Mouse (Mus musculus): ENCODE results near the gene Pank4. TPM values are rescaled to one million over a fixed set of nuclear protein-coding genes. Genes with fewer than 3 reads are reported as not detected.

Pank4 gene
- total RNA-seq, 2 experiments from 2014 or later = 41.8 to 43.0 TPM

DNA sequence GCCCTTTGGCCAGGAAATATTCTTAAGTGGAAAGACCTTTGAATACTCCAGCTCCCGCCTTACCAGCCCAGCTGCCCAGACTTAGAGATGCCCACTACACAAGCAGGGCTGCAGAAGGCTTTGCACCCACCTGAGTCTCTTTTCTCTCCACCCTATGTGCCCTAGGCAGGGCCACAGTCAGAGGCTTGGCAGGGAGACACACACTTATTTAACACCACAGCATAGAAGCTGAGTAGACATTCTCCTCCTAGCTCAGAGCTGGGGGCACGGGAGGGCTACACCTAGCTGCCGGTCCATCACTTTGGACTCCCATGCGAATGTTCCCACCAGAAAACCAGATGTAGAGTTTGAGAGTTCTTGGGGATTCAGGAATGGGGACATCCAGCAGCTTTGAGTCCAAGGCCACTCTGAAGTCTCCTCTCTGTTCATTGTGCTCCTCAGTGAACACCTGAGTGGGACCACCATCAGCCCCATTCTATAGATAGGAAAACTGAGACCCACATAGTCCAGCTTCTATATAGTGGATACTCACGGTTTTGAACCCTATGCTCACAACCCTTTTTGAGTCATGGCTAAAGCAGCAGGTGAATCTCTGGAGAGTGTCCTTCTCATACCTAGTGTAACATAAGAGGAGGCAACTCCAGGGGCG, 14.9 kb upstream of the Pank4 start:
- no peak for TF ChIP-seq CTCF (conservative IDR thresholded peaks at IDR 0.05)
- Histone ChIP-seq H3K4me3 (no peak overlapping the region), H3K27ac (peak overlapping the region; percentile 64; the same call in 1 of the 2 replicates)
- DNase-seq (ENCODE audit: low spot score in 2 of 2) = no peak

DNA sequence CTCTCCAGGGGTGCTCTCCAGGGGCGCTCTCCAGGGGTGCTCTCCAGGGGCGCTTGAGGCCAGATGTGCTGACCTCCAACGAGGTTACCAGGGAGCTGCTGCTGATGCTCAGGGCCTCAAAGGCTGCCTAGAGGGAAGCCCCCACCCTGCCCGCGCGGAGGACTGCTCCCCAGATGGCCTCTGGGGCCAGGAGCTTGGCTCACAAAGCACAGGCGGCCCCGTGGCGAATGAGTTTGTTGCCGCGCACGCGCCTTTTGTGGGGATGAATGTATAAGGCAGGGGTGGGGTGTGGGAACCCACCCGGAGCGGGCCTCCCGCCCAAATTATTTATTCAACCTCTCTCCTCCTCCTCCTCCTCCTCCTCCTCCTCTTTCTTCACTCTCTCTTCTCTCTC, 14.3 kb upstream of the Pank4 start:
- H3K27ac ChIP-seq = no peak overlapping the region
- TF ChIP-seq CTCF (conservative IDR thresholded peaks at IDR 0.05) = no peak
- H3K4me3 ChIP-seq = no peak overlapping the region
- no peak for DNase-seq (ENCODE audit: low spot score in 2 of 2)

DNA sequence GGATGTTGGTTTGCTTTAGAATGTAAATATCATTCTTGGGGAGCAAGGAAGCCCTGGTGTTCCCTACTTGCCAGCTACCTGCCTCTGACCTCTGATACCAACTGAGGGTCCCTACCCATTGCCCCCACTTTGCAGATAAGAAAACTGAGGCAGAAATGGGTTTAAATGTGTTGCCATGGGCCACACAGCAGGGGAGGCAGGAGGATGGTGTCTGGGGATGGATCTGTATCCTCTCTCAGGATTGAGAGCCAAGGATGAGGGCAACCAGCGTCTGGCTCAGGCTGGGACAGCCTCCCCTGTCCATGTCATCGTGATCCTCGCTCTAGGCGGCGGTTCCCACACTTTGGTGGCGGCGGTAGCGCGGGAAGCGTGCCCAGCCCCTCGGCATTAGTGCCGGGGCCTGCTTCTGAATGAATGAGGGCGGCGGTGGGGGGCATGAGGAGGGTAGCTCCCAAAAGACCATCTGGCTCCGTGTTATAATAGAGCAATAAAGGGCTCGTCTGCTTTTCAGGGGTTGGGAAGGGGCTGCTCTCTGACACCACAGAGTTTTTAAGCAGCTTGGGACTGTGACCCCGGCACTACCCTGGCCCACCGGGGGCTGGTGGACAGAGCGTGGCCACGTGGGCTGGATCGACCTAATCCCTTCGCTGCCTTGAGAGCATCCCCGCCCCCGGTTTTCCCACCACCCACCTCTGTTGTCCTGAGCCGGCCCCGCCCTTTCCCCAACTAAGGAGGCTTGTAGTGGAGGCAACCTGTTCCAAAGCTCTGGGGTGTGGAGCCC, 11.3 kb upstream of the Pank4 start:
- Histone ChIP-seq H3K27ac (no peak overlapping the region), H3K4me3 (no peak overlapping the region)
- no peak for DNase-seq (ENCODE audit: low spot score in 2 of 2)
- no peak for TF ChIP-seq CTCF (conservative IDR thresholded peaks at IDR 0.05)

DNA sequence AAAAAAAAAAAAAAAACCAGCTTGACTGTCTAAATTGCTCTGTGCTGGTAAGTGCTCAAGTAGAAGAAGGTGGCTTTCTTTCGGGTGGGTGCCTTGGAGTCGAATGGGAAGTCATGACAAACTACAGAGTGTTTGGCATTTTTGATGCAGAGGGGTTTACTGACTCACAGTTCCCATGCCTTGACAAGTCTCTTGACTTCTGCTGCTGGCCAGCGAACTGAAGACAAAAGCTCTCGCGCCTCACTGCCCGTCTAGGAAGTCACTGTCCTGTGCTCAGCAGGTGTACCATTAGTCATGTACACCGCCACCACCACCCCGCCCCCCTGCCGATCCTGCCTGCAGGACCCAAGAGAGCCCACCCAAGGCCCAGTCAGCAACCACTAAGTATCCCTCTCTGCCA, 7.3 kb upstream of the Pank4 start:
- Histone ChIP-seq H3K27ac (no peak overlapping the region), H3K4me3 (no peak overlapping the region)
- TF ChIP-seq CTCF (conservative IDR thresholded peaks at IDR 0.05) = no peak
- no peak for DNase-seq (ENCODE audit: low spot score in 2 of 2)

DNA sequence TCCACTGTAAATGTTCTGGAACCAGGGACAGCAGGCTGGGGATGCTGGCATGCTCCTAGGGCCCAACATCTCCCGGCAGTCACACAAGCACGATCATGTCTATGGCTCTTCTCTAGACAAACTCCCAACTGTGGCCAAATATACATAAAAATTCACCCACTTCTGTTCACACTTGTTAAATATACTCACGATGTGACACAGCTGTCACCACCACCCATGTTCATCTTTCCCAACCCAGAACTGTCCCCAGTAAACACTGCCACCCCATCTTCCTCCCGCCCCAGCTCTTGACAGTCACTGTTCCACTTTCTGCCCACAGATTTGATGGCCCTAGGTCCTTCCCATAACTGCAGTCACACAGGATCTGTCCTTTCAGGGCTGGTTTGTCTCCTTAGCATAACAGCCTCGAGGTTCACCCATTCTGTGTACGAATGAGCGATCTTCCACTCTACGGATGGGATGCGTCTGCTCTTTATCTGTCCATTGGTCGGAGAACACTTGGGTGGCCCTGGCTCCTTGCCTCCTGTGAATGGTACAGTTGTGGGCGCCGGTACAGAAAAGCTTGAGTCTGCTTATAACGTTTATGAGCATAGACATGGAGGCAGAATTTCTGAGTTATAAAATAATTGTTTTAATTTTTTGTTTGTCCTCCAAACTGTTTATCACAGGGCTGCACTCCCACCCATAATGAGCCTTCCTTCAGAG, 6.5 kb upstream of the Pank4 start:
- no peak for TF ChIP-seq CTCF (conservative IDR thresholded peaks at IDR 0.05)
- Histone ChIP-seq H3K27ac (no peak overlapping the region), H3K4me3 (no peak overlapping the region)
- DNase-seq (ENCODE audit: low spot score in 2 of 2) = no peak

DNA sequence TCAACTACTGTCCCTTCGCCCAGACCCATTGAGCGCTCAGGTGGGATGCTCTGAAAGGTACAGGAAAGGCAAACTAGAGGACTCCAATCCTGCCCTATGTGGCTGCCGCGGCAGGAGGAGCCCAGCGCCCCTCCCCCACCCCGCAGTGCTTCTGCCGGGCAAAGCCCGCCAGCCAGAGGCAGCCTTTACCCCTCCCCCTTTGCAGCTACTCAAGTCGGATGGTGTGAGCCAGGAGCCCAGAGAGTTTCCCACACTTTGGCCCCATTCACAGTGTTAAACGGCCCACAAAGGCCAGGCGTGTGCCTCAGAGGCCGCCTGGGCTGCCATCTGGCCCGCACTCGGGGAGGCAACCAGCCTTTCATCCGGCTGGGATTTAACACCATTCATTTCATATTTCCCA, 5.8 kb upstream of the Pank4 start:
- DNase-seq (ENCODE audit: low spot score in 2 of 2) = peak; percentile 55 to 71
- no peak for TF ChIP-seq CTCF (conservative IDR thresholded peaks at IDR 0.05)
- Histone ChIP-seq H3K4me3 (no peak overlapping the region), H3K27ac (no peak overlapping the region)

DNA sequence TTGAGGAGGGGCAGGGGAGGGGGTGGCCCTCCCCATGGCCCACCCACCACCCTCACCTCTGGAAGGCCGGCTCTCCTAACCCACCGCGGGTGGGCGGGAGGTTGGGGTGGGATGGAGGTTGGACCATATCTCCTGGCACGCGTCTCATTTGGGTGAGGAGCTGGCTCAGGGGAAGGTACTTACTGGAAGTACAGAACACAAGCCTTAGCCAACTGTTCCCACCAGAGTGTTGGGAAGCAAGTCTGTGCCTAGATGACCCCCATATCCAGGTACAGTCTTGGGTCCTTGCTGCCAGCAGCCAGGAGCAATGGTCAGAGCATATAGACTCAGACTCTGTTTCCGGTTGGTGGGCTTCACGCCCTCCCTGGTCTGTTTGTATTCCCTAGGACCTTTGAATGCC, 5.3 kb upstream of the Pank4 start:
- Histone ChIP-seq H3K27ac (no peak overlapping the region), H3K4me3 (no peak overlapping the region)
- no peak for DNase-seq (ENCODE audit: low spot score in 2 of 2)
- no peak for TF ChIP-seq CTCF (conservative IDR thresholded peaks at IDR 0.05)

DNA sequence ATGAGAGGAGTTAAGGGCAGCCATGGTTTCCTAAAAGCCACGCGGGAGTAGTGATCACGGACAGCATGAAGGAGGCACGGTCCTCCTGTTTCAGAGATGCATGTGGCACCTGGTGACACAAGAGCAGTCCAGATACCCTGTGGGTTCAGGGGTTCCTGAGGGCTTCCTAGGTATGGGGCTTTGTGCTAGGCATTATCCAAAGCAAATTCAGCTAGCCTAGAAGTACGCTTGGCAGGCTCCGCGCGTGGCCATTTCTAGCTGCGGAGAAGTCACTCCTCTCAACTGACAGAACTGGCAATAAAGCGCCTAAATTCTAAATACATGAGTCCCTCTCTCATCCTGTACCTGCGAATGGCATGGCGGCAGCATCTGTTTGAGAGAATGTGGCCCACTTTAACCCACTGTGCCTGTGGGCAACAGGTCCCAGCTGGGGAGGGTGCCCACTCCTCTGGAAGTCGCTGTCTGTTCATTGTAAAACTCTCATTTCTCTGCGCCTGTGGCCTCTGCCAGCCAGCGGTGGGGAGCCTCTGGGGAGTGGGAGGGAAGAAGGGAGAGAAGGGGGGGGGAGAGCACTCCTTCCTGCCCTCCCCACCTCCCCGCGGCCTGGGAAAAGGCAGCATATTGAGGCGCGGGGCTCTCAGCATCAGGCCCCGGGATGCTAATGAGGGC, 3.8 kb upstream of the Pank4 start:
- TF ChIP-seq CTCF (conservative IDR thresholded peaks at IDR 0.05) = no peak
- peak overlapping the region; percentile 12; the same call in 1 of the 2 replicates for H3K27ac ChIP-seq
- DNase-seq (ENCODE audit: low spot score in 2 of 2) = no peak
- peak overlapping the region; percentile 92 for H3K4me3 ChIP-seq

DNA sequence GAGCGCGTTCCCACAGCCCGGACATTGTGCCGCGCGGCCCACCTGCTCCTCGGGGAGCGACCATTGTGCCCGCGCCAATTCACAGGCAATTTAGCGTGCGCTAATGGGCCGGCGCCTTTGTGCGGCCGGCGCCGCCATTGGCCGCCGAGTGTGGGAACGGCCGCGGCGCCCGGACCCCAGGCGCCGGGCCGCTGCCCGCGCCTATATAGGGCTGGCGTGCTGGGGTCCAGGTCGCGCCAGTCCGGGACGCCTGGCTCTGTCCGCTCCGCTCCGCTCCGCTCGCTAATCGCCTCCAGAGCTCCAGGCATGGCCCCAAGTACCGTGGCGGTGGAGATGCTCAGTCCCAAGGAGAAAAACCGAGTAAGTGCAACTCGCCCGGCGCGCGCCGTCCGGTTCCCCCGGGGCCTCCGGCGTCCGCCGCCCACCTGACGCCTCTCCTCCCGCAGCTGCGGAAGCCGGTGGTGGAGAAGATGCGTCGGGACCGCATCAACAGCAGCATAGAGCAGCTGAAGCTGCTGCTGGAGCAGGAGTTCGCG, 3.2 kb upstream of the Pank4 start, which contains the start of gene Hes5:
Gene Hes5 (plus strand): TSS at position 234 of the 536 bp plus-strand sequence.
- peak within 1 kb of the TSS; percentile 92 for H3K4me3 ChIP-seq
- no peak for TF ChIP-seq CTCF (conservative IDR thresholded peaks at IDR 0.05)
- peak; percentile 59 to 66 for DNase-seq (ENCODE audit: low spot score in 2 of 2)
- H3K27ac ChIP-seq = peak within 1 kb of the TSS; percentile 99

DNA sequence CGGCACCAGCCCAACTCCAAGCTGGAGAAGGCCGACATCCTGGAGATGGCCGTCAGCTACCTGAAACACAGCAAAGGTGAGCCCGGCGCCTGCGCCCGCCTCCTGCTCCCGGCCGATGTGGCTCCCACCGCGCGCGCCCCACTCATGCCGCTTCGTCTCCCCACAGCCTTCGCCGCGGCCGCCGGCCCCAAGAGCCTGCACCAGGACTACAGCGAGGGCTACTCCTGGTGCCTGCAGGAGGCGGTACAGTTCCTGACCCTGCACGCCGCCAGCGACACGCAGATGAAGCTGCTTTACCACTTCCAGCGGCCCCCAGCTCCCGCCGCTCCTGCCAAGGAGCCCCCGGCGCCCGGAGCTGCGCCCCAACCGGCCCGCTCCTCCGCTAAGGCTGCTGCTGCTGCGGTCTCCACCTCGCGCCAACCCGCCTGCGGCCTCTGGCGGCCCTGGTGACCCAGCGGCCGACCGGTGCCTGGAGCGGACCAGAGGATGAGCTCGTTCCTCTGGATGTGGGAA, 2.6 kb upstream of the Pank4 start:
- H3K27ac ChIP-seq = peak overlapping the region; percentile 99
- no peak for DNase-seq (ENCODE audit: low spot score in 2 of 2)
- TF ChIP-seq CTCF (conservative IDR thresholded peaks at IDR 0.05) = peak; percentile 41
- H3K4me3 ChIP-seq = peak overlapping the region; percentile 92

DNA sequence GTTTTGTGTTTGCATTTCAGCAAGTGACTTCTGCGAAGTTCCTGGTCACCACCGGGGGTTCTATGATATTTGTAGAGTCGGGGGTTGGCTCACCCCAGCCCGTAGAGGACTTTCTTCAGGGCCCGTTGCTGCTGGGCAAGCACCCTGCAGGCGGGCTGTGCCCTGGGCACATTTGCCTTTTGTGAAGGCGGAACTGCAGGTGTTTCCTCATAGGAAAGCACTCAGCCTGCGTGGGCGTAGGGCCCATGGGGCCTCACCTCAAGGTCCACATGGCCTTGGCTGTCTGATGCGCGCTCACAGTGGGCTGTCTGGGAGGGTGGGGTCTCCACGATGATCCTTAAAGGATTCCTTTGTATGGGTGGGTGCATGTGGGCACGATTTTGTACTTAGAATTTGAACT, 2.0 kb upstream of the Pank4 start:
- no peak for TF ChIP-seq CTCF (conservative IDR thresholded peaks at IDR 0.05)
- DNase-seq (ENCODE audit: low spot score in 2 of 2) = no peak
- H3K27ac ChIP-seq = peak overlapping the region; percentile 99
- peak overlapping the region; percentile 92 for H3K4me3 ChIP-seq

DNA sequence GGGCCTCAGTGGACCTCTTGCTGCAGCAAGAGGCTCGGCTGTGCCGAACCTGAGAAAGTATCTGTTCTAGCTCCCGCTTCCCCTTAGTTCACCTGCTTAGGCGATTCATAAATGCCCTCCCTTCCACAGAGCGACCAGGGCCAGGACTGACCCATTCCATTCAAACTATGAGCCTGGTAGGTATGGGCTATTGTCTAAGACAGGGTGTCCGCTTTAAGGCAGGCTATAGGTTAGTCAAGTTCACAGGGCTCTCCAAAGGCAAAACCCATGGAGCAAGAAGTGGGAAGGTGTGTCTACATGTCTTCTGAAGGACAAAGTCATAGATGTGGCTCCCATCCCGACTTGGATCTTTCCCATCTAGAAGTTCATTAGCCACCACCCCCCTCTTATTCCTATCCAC, 1.2 kb upstream of the Pank4 start:
- no peak for DNase-seq (ENCODE audit: low spot score in 2 of 2)
- H3K4me3 ChIP-seq = peak overlapping the region; percentile 92
- no peak for TF ChIP-seq CTCF (conservative IDR thresholded peaks at IDR 0.05)
- H3K27ac ChIP-seq = peak overlapping the region; percentile 99
